Mouse (Mus musculus): ENCODE measurements around the gene Cdk19. TPM values are rescaled to one million over a fixed set of nuclear protein-coding genes. Genes with fewer than 3 reads are reported as not detected.

The Cdk19 gene
- polyA plus RNA-seq, 1 experiment from 2014 or later, result 7.3 TPM

DNA sequence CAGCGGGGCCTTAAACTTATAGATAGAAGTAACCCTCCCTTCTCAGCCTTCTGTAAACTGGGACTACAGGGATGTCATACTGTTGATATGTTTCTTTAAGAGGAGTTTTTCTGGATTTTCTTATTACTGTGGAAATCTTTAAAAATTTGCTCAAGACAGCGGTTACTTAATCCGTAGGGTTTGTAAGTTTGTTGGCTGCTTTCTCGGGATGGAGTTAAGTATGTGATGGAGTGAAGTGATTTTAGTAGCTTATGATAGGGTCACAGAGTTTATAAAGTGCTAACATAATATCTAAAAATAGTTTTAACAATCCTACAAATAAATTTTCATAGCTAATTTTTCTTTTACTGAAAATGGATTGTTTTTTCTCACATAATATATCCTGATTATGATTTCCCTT is 38.9 kb downstream of the Cdk19 start:
- no peak overlapping the region for H3K9ac ChIP-seq (ENCODE audit: low read depth, low read length)
- no peaks in the 10 kb centered on the region for H3K9me3 ChIP-seq (replicated peaks; ENCODE audit: low read length)
- H3K4me3 ChIP-seq (replicated peaks; ENCODE audit: low read depth, low read length), result no peak overlapping the region
- H3K4me2 ChIP-seq (ENCODE audit: low read length), result no peak overlapping the region
- DNase-seq (ENCODE audit: low spot score), result no peak
- no peak overlapping the region for H3K27ac ChIP-seq
- WGBS, result 88% methylated on average over 4 of the region's 4 CpGs
- no peak for ATAC-seq (replicated peaks; ENCODE audit: low FRiP score, low read depth)
- H3K36me3 ChIP-seq (ENCODE audit: insufficient read depth, low read length), result no peaks in the 10 kb centered on the region
- no peaks in the 10 kb centered on the region for H3K27me3 ChIP-seq (ENCODE audit: insufficient read depth, low read length)
- no peak for TF ChIP-seq CTCF (IDR thresholded peaks at IDR 0.05; ENCODE audit: low read depth)
- no peaks in the 10 kb centered on the region for H3K4me1 ChIP-seq (replicated peaks; ENCODE audit: insufficient read depth, low read length)

DNA sequence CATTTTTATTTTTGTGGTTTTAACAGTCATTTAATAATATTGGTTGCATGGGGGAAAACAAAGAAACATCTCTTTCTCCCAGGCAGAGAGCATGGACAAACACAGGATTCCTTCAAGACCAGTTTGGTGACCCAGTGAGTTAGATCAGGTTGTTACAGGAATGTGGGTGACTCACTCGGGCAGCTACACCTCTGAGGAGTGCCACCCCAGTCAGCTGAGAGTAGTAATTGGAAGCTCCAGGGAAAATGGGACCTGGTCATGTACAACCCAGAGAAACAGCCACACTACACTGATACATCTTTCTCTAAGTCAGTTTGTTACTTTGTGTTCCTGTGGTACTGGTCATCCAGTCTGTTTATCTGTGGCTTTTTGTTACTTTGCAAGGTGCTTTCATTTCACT is 40.3 kb downstream of the Cdk19 start:
- Histone ChIP-seq H3K9ac (ENCODE audit: low read depth, low read length) (no peak overlapping the region), H3K9me3 (replicated peaks; ENCODE audit: low read length) (no peaks in the 10 kb centered on the region), H3K4me3 (replicated peaks; ENCODE audit: low read depth, low read length) (no peak overlapping the region), H3K27me3 (ENCODE audit: insufficient read depth, low read length) (no peaks in the 10 kb centered on the region), H3K36me3 (ENCODE audit: insufficient read depth, low read length) (no peaks in the 10 kb centered on the region), H3K27ac (no peak overlapping the region), H3K4me1 (replicated peaks; ENCODE audit: insufficient read depth, low read length) (no peaks in the 10 kb centered on the region), H3K4me2 (ENCODE audit: low read length) (no peak overlapping the region)
- ATAC-seq (replicated peaks; ENCODE audit: low FRiP score, low read depth) (no peak; the same call in 1 of the 2 replicates), DNase-seq (ENCODE audit: low spot score) (no peak)
- TF ChIP-seq CTCF (IDR thresholded peaks at IDR 0.05; ENCODE audit: low read depth), result no peak
- 50% methylated on average over 1 of the region's 1 CpGs for WGBS

DNA sequence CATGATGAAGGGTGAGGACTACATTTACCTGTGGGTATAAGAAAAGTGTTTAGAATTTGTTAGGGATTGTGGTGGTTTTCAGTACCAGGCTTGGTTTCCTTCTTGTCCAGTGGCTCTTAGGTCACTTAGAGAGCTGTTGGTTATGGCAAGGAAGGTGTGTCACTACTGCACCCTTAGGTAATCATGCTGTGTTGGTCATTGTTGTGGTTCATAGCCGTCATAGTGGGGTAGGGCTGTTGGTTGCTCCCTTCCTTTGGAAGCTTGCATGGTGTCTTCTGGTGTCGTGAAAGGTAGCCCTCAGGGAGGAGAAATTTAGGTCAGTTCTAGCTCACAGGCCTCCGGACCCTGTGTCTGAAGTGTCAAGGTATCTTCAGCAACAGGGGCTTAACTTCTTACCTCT is 46.0 kb downstream of the Cdk19 start:
- Histone ChIP-seq H3K27me3 (ENCODE audit: insufficient read depth, low read length) (no peaks in the 10 kb centered on the region), H3K36me3 (ENCODE audit: insufficient read depth, low read length) (no peaks in the 10 kb centered on the region), H3K9me3 (replicated peaks; ENCODE audit: low read length) (no peaks in the 10 kb centered on the region), H3K4me2 (ENCODE audit: low read length) (no peak overlapping the region), H3K27ac (no peak overlapping the region), H3K9ac (ENCODE audit: low read depth, low read length) (no peak overlapping the region), H3K4me1 (replicated peaks; ENCODE audit: insufficient read depth, low read length) (no peaks in the 10 kb centered on the region), H3K4me3 (replicated peaks; ENCODE audit: low read depth, low read length) (no peak overlapping the region)
- ATAC-seq (replicated peaks; ENCODE audit: low FRiP score, low read depth) (no peak), DNase-seq (ENCODE audit: low spot score) (no peak)
- no peak for TF ChIP-seq CTCF (IDR thresholded peaks at IDR 0.05; ENCODE audit: low read depth)
- 91% methylated on average over 3 of the region's 3 CpGs for WGBS

DNA sequence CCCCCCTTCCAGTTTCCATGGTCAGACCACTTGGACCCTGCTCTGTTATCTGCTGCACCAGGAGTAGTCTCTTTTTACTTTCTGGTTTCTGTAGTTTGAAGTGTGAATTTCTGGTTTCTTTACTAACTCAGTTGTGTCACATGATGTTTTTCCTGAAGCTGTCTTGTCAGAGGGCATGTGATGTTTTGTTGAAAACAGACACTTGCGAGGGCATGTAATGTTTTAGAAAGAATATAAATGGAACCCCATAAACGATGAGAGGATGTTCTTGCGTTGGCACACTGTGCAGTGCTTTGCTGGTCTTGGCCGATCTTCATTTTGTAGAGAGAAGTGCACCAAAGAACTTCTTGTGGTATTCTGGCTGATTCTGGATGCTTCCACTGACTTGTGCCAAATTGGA is 46.8 kb downstream of the Cdk19 start:
- Histone ChIP-seq H3K27me3 (ENCODE audit: insufficient read depth, low read length) (no peaks in the 10 kb centered on the region), H3K4me2 (ENCODE audit: low read length) (no peak overlapping the region), H3K27ac (no peak overlapping the region), H3K9ac (ENCODE audit: low read depth, low read length) (no peak overlapping the region), H3K4me3 (replicated peaks; ENCODE audit: low read depth, low read length) (no peak overlapping the region), H3K36me3 (ENCODE audit: insufficient read depth, low read length) (no peaks in the 10 kb centered on the region), H3K4me1 (replicated peaks; ENCODE audit: insufficient read depth, low read length) (no peaks in the 10 kb centered on the region), H3K9me3 (replicated peaks; ENCODE audit: low read length) (no peaks in the 10 kb centered on the region)
- no peak for DNase-seq (ENCODE audit: low spot score)
- no peak for ATAC-seq (replicated peaks; ENCODE audit: low FRiP score, low read depth)
- TF ChIP-seq CTCF (IDR thresholded peaks at IDR 0.05; ENCODE audit: low read depth), result no peak
- 92% methylated on average over 4 of the region's 4 CpGs for WGBS

DNA sequence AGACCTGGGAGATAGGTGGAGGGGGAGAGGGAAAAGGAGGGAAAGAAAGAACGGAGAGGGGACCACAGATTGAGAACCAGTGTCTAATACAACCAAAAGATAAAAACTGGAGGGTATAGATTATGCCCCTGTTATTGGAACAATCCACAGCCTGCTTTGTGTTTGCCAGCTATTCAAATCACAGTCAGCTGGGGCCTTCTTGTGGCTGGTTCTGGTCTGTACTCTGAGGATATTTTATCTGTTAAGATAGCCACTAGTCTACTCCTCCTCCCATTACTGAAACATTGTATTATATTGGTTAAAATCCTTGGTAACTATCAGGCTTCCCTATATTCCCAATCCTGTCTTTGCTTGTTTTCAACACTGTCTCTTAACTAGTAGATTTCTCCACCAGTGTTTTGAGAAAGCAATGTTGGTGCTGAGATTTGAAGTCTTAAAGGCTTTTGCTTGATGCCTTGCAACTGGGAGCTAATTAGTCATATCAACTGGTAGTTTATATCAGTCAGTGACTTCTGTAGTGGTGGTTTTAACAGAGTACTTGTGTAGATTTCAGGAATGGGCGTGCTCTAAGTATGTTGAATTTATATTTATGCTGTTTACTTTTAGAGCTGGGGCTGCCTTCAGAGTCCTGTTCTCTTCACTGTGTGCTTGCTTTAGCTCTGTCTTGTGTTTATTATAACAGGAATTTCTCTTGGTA is 54.2 kb downstream of the Cdk19 start:
- H3K27me3 ChIP-seq (ENCODE audit: insufficient read depth, low read length), result no peaks in the 10 kb centered on the region
- H3K4me2 ChIP-seq (ENCODE audit: low read length), result no peak overlapping the region
- 0 out of 2 replicates have a peak, but pooled peaks have one; percentile 24 for TF ChIP-seq CTCF (IDR thresholded peaks at IDR 0.05; ENCODE audit: low read depth)
- no peak for ATAC-seq (replicated peaks; ENCODE audit: low FRiP score, low read depth)
- no peak overlapping the region for H3K9ac ChIP-seq (ENCODE audit: low read depth, low read length)
- H3K9me3 ChIP-seq (replicated peaks; ENCODE audit: low read length), result no peaks in the 10 kb centered on the region
- H3K27ac ChIP-seq, result no peak overlapping the region
- no peak for DNase-seq (ENCODE audit: low spot score)
- 78% methylated on average over 2 of the region's 2 CpGs for WGBS
- H3K36me3 ChIP-seq (ENCODE audit: insufficient read depth, low read length), result no peaks in the 10 kb centered on the region
- no peak overlapping the region for H3K4me3 ChIP-seq (replicated peaks; ENCODE audit: low read depth, low read length)
- H3K4me1 ChIP-seq (replicated peaks; ENCODE audit: insufficient read depth, low read length), result no peaks in the 10 kb centered on the region

DNA sequence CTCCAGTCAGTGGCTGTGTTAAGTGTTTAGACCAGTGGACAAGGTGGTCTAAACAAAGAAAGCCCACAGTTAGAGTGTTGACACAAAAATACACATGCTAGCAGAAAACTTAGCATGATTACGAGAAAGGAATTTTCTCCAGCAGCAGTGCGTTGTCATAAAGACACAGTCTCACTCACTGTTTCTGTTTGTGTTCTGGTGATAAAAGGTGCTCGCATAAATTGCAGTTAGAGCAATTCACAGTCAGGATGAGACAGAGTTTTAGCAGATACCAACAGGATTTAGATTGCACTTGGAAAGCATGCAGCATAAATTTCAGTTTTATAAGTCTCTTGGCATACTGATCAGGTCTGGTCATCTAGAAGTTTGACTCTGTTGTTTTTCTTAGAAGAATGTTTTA is 59.5 kb downstream of the Cdk19 start:
- H3K27me3 ChIP-seq (ENCODE audit: insufficient read depth, low read length), result no peaks in the 10 kb centered on the region

DNA sequence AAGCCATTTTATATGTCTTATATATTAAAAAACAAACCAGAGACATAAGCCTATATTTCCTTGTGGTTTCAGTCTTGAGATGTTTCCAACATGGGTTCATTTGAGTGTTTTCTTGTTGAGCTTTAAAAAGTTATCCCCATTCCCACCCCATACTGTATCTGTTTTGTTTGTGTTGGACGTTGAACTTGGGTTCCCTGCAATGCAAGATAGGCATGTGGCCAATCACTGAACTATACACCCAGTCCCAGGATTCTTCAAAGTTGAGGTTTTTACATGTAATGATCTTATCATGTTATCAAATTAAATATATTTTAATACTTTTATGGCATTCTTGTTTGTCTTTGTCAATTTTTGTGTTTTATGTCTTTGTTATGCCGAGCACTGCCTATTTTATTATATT is 60.0 kb downstream of the Cdk19 start:
- no peaks in the 10 kb centered on the region for H3K27me3 ChIP-seq (ENCODE audit: insufficient read depth, low read length)
- ATAC-seq (replicated peaks; ENCODE audit: low FRiP score, low read depth) (no peak), DNase-seq (ENCODE audit: low spot score) (no peak)
- no peak for TF ChIP-seq CTCF (IDR thresholded peaks at IDR 0.05; ENCODE audit: low read depth)
- no peaks in the 10 kb centered on the region for H3K4me1 ChIP-seq (replicated peaks; ENCODE audit: insufficient read depth, low read length)
- WGBS, result 57% methylated on average over 2 of the region's 2 CpGs
- H3K4me3 ChIP-seq (replicated peaks; ENCODE audit: low read depth, low read length), result no peak overlapping the region
- H3K9me3 ChIP-seq (replicated peaks; ENCODE audit: low read length), result no peaks in the 10 kb centered on the region
- no peak overlapping the region for H3K9ac ChIP-seq (ENCODE audit: low read depth, low read length)
- H3K27ac ChIP-seq, result no peak overlapping the region
- H3K36me3 ChIP-seq (ENCODE audit: insufficient read depth, low read length), result no peaks in the 10 kb centered on the region
- H3K4me2 ChIP-seq (ENCODE audit: low read length), result no peak overlapping the region

More for the DNA sequence above, 59.5 kb downstream of the Cdk19 start:
- no peak overlapping the region for H3K27ac ChIP-seq
- H3K4me2 ChIP-seq (ENCODE audit: low read length), result no peak overlapping the region
- DNase-seq (ENCODE audit: low spot score), result no peak
- H3K4me1 ChIP-seq (replicated peaks; ENCODE audit: insufficient read depth, low read length), result no peaks in the 10 kb centered on the region
- WGBS, result 63% methylated on average over 3 of the region's 3 CpGs
- no peaks in the 10 kb centered on the region for H3K9me3 ChIP-seq (replicated peaks; ENCODE audit: low read length)
- no peak overlapping the region for H3K9ac ChIP-seq (ENCODE audit: low read depth, low read length)
- no peak for TF ChIP-seq CTCF (IDR thresholded peaks at IDR 0.05; ENCODE audit: low read depth)
- no peak overlapping the region for H3K4me3 ChIP-seq (replicated peaks; ENCODE audit: low read depth, low read length)
- no peak for ATAC-seq (replicated peaks; ENCODE audit: low FRiP score, low read depth)
- no peaks in the 10 kb centered on the region for H3K36me3 ChIP-seq (ENCODE audit: insufficient read depth, low read length)

All from kidney, postnatal 0 days (tissue).